Mouse (Mus musculus): ENCODE measurements at regions not wholly inside any gene's neighbourhood (a gene's known extent, or its start where the extent isn't known, plus 50 kb on each side); places are given as distances from the start of the nearest gene placed in this dataset.
A peak's percentile ranks its signal among the peaks of the same experiment; 100 is the strongest.
"Not testable (repeated sequence)": the region's sequence is repeated elsewhere in the genome, so short reads cannot be mapped to it uniquely, and the experiment has no call there.

GRCm38 (mm10) chr16:31560426-31560825 is 102.8 kb upstream of the Dlg1 start:
- no peak for DNase-seq

GRCm38 (mm10) chr16:31564926-31565325 is 98.3 kb upstream of the Dlg1 start:
- no peak for DNase-seq

GRCm38 (mm10) chr16:31568316-31568715 is 94.9 kb upstream of the Dlg1 start:
- DNase-seq = no peak

- no peak for DNase-seq
Observed at GRCm38 (mm10) chr16:31569871-31570270, 93.4 kb upstream of the Dlg1 start.

- DNase-seq = no peak
Observed at GRCm38 (mm10) chr16:31570311-31571139, 92.7 kb upstream of the Dlg1 start.

- not testable (repeated sequence) for DNase-seq
Observed at GRCm38 (mm10) chr16:31573833-31574232, 89.4 kb upstream of the Dlg1 start.

GRCm38 (mm10) chr16:31575646-31576045 is 87.6 kb upstream of the Dlg1 start:
- DNase-seq = peak; percentile 18

- no peak for DNase-seq
Observed at GRCm38 (mm10) chr16:31576422-31576821, 86.8 kb upstream of the Dlg1 start.

- no peak for DNase-seq
Observed at GRCm38 (mm10) chr16:31577347-31577746, 85.9 kb upstream of the Dlg1 start.

- no peak for DNase-seq
Observed at GRCm38 (mm10) chr16:31579318-31579717, 83.9 kb upstream of the Dlg1 start.

- DNase-seq = no peak
Observed at GRCm38 (mm10) chr16:31580779-31581178, 82.5 kb upstream of the Dlg1 start.

GRCm38 (mm10) chr16:31582885-31583284 is 80.4 kb upstream of the Dlg1 start:
- DNase-seq = no peak

- DNase-seq = no peak
Observed at GRCm38 (mm10) chr16:31583627-31584026, 79.6 kb upstream of the Dlg1 start.

GRCm38 (mm10) chr16:31584216-31584823 is 78.9 kb upstream of the Dlg1 start:
- no peak for DNase-seq

GRCm38 (mm10) chr16:31587036-31587435 is 76.2 kb upstream of the Dlg1 start:
- DNase-seq = no peak

GRCm38 (mm10) chr16:31589576-31589975 is 73.7 kb upstream of the Dlg1 start:
- DNase-seq = no peak

- no peak for DNase-seq
Observed at GRCm38 (mm10) chr16:31591565-31591964, 71.7 kb upstream of the Dlg1 start.

GRCm38 (mm10) chr16:31592014-31592871 is 71.0 kb upstream of the Dlg1 start:
- DNase-seq = peak; percentile 78

GRCm38 (mm10) chr16:31592973-31593683 is 70.1 kb upstream of the Dlg1 start:
- DNase-seq = no peak

- no peak for DNase-seq
Observed at GRCm38 (mm10) chr16:31597965-31598364, 65.3 kb upstream of the Dlg1 start.

GRCm38 (mm10) chr16:31598409-31598988 is 64.7 kb upstream of the Dlg1 start:
- peak; percentile 91 for DNase-seq

GRCm38 (mm10) chr16:31598989-31599421 is 64.2 kb upstream of the Dlg1 start:
- DNase-seq = no peak
